Mouse (Mus musculus): ENCODE results near the gene Fgfr2. TPM values are rescaled to one million over a fixed set of nuclear protein-coding genes. Genes with fewer than 3 reads are reported as not detected.
A peak's percentile ranks its signal among the peaks of the same experiment; 100 is the strongest.

Fgfr2 gene
- polyA plus RNA-seq, 1 experiment from 2014 or later, result 81.1 TPM

DNA sequence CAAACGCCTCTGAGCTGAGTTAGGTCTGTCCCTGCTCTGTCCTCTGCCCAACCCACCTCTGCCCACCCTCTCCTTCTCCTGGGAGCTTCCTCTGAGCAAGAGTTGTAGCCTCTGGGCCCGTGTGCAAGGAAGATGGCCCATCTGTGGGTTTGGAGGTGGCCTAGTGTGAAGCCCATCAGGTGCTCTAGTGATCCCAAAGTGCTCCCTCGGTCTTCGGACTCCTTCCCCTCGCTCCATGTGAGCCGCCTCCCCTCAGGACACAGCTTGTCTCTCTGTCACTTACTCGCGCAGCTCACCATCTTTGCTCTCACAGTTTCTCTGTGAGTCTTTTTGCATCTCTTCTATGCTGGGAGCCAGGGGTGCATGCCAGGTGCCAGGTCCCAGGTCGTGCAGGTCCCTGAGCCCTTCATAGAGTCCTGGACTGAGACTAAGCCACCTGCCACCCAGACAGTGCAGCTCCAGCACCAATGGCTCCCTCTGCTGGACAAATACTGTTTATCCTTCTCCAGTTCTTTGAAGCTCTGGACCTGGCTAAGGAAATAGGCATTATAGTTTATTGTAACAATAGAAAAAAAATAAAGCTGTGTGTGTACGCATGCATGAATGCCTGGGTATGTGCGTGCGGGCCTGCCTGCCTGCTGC lies 484.6 kb downstream of the Fgfr2 start:
- Histone ChIP-seq H3K4me2 (replicated peaks) (no peak overlapping the region), H3K4me3 (no peak overlapping the region), H3K9me3 (replicated peaks) (no peaks in the 10 kb centered on the region), H3K27ac (no peak overlapping the region), H3K4me1 (peaks cover 15% of the 10 kb centered on the region), H3K36me3 (no peaks in the 10 kb centered on the region), H3K27me3 (peaks cover 9% of the 10 kb centered on the region; the same call in 1 of the 2 replicates), H3K9ac (no peak overlapping the region)
- 63% methylated on average over 12 of the region's 12 CpGs for WGBS
- peak; percentile 77 for ATAC-seq (ENCODE audit: low FRiP score)

DNA sequence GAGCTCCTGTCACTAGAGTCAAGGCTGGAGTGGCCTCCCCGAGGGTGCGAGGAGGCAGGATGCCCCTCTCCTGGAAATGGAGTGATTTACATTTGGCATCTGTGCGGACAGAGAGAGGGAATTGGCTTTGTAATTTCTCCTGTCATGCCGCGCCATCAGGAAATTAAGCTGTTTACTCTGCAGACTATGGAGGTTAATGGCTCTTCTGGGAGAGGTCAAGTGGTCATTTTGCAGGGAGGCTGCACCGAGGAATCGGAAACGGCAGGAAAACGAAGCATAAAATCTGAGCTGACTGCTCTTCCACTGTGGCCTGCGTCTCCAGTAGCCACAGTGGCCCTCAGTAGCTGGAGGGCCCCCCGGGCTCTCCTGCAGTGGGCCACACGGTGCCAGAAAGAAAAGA lies 485.9 kb downstream of the Fgfr2 start:
- Histone ChIP-seq H3K4me3 (no peak overlapping the region), H3K27me3 (peaks cover 9% of the 10 kb centered on the region; the same call in 1 of the 2 replicates), H3K9ac (no peak overlapping the region), H3K27ac (no peak overlapping the region), H3K4me2 (replicated peaks) (no peak overlapping the region), H3K36me3 (no peaks in the 10 kb centered on the region), H3K9me3 (replicated peaks) (no peaks in the 10 kb centered on the region), H3K4me1 (peaks cover 15% of the 10 kb centered on the region)
- WGBS, result 31% methylated on average over 12 of the region's 12 CpGs
- no peak for ATAC-seq (ENCODE audit: low FRiP score)

DNA sequence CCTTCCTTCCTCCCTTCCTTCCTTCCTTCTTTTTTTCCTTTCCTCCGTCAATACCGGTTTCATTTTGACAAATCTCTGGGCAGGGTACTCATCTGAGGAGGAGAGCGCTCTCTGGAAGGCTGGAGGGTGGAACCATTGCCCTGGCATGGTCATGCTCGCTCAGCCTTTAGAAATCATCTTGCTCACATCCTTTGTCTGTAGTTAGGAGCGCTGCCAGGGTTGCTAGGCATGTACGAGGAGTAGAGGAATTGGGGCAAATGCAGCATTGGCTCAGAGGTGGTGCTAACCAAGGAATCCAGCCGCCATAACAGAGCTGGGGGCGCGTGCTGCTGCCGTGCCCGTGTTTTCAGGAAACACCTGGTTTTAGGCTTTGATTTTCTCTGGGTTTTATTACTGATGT lies 491.8 kb downstream of the Fgfr2 start:
- no peak for ATAC-seq (ENCODE audit: low FRiP score)
- no peak overlapping the region for H3K9ac ChIP-seq
- H3K4me1 ChIP-seq, result no peaks in the 10 kb centered on the region
- WGBS, result 73% methylated on average over 11 of the region's 11 CpGs
- no peak overlapping the region for H3K4me3 ChIP-seq
- no peaks in the 10 kb centered on the region for H3K36me3 ChIP-seq
- H3K9me3 ChIP-seq (replicated peaks), result no peaks in the 10 kb centered on the region
- H3K4me2 ChIP-seq (replicated peaks), result no peak overlapping the region
- H3K27me3 ChIP-seq, result peaks cover 8% of the 10 kb centered on the region
- H3K27ac ChIP-seq, result no peak overlapping the region

DNA sequence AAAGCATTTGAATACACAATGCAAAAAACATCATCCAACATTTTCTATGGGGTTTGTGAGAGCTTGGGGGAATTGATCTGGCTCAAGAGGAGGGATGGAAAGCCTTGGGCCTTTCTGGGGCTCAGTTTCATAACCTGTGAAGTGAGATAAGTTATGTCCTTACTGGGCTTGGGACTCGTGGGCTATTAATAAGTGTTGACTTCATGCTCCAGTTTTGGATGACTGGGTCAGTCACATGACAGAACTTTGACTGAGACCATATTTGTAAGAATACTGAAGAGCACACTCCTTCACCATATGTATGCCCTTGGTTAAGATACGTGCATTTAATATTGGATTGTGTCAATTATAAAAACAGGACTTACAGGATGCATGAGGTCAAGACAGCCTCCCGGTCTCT lies 495.7 kb downstream of the Fgfr2 start:
- 82% methylated on average over 3 of the region's 3 CpGs for WGBS
- no peak for ATAC-seq (ENCODE audit: low FRiP score)
- H3K9me3 ChIP-seq (replicated peaks), result no peaks in the 10 kb centered on the region
- H3K4me2 ChIP-seq (replicated peaks), result no peak overlapping the region
- no peak overlapping the region for H3K9ac ChIP-seq
- H3K4me1 ChIP-seq, result no peaks in the 10 kb centered on the region
- H3K27me3 ChIP-seq, result peaks cover 2% of the 10 kb centered on the region; the same call in 1 of the 2 replicates
- no peak overlapping the region for H3K27ac ChIP-seq
- H3K4me3 ChIP-seq, result no peak overlapping the region
- H3K36me3 ChIP-seq, result no peaks in the 10 kb centered on the region

GRCm38 (mm10) chr7:132626174-132626573 lies 497.0 kb downstream of the Fgfr2 start:
- Histone ChIP-seq H3K9me3 (replicated peaks) (no peaks in the 10 kb centered on the region), H3K4me1 (no peaks in the 10 kb centered on the region), H3K27ac (no peak overlapping the region), H3K36me3 (no peaks in the 10 kb centered on the region), H3K27me3 (peaks cover 2% of the 10 kb centered on the region; the same call in 1 of the 2 replicates), H3K4me3 (no peak overlapping the region), H3K4me2 (replicated peaks) (no peak overlapping the region), H3K9ac (no peak overlapping the region)
- 51% methylated on average over 4 of the region's 4 CpGs for WGBS
- no peak for ATAC-seq (ENCODE audit: low FRiP score)

DNA sequence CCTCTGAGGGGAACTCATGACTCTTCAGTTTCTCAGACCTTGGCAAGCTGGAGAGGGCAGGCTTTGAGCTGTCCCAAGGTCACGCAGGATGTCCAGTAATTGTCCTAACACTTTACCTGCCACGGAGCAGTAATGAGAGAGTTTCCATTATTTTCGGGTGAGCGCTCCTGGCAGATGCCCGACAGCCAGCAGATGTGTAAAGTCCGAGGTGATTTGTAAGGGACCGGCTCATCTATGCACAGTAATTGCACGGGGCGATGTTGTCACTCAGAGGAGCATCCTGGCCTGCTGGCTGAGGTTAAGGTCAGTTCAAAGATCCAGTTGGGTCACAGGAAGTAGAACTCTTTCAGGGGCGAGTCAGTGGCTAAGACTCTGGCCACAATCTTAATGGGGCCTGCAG lies 499.0 kb downstream of the Fgfr2 start:
- no peak overlapping the region for H3K9ac ChIP-seq
- 70% methylated on average over 10 of the region's 10 CpGs for WGBS
- no peak overlapping the region for H3K4me3 ChIP-seq
- H3K4me2 ChIP-seq (replicated peaks), result no peak overlapping the region
- H3K4me1 ChIP-seq, result no peaks in the 10 kb centered on the region
- H3K27me3 ChIP-seq, result peaks cover 4% of the 10 kb centered on the region; the same call in 1 of the 2 replicates
- H3K9me3 ChIP-seq (replicated peaks), result no peaks in the 10 kb centered on the region
- ATAC-seq (ENCODE audit: low FRiP score), result no peak
- no peaks in the 10 kb centered on the region for H3K36me3 ChIP-seq
- no peak overlapping the region for H3K27ac ChIP-seq

DNA sequence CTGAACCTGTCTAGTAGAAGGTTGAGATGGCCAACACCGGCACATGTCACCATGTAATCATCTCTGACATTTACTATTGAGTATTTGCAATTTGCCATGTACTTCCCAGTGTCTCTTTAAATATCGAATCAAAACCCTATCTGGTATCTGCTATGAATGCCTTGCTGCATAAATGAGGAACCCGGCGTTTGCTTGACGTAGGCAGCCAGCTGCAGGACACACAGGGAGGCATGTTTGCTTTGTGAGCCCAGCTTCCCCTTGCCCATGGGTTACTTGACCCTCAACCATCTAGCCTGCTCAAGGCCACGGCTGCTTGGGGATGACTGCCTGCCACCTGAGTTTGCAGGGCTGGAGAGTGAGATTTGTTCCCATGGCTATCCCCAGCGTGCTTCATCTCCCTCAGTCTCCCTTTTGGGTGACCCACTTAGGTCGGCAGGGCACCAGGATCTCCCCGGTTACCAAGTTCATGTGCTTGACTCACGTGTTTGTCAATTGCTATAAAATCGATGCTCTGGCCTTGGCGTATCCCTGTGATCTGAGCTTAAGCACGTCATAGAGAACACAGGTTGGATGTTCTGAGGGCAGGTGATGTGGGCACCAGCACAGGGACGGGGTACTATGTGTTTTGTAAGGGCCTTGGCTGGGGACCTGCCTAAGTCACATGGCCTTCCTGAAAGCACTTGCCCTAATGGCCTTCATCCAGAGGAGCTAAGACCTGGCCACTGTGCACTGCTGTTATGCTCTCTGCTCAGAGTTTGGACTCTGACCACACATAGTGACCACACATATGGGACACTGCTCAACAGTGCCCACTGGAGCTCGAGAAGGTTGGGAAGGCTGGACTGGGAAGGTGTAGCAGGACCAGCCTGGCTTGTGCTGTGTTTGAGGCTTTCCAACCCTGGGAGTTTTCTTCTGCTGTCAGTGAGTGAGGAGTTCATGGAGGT lies 502.9 kb downstream of the Fgfr2 start:
- H3K27me3 ChIP-seq, result peaks cover 7% of the 10 kb centered on the region; the same call in 1 of the 2 replicates
- no peak overlapping the region for H3K4me2 ChIP-seq (replicated peaks)
- H3K36me3 ChIP-seq, result no peaks in the 10 kb centered on the region
- no peak overlapping the region for H3K9ac ChIP-seq
- no peak for ATAC-seq (ENCODE audit: low FRiP score)
- H3K9me3 ChIP-seq (replicated peaks), result no peaks in the 10 kb centered on the region
- WGBS, result 90% methylated on average over 15 of the region's 15 CpGs
- H3K27ac ChIP-seq, result no peak overlapping the region
- H3K4me3 ChIP-seq, result no peak overlapping the region
- H3K4me1 ChIP-seq, result peaks cover 11% of the 10 kb centered on the region

- Histone ChIP-seq H3K4me2 (replicated peaks) (no peak overlapping the region), H3K4me1 (peaks cover 12% of the 10 kb centered on the region), H3K27me3 (peaks cover 10% of the 10 kb centered on the region), H3K9me3 (replicated peaks) (no peaks in the 10 kb centered on the region), H3K36me3 (no peaks in the 10 kb centered on the region), H3K27ac (no peak overlapping the region), H3K4me3 (no peak overlapping the region), H3K9ac (no peak overlapping the region)
- no peak for ATAC-seq (ENCODE audit: low FRiP score)
- 91% methylated on average over 8 of the region's 8 CpGs for WGBS
Measured at GRCm38 (mm10) chr7:132619549-132619948, 503.6 kb downstream of the Fgfr2 start.

DNA sequence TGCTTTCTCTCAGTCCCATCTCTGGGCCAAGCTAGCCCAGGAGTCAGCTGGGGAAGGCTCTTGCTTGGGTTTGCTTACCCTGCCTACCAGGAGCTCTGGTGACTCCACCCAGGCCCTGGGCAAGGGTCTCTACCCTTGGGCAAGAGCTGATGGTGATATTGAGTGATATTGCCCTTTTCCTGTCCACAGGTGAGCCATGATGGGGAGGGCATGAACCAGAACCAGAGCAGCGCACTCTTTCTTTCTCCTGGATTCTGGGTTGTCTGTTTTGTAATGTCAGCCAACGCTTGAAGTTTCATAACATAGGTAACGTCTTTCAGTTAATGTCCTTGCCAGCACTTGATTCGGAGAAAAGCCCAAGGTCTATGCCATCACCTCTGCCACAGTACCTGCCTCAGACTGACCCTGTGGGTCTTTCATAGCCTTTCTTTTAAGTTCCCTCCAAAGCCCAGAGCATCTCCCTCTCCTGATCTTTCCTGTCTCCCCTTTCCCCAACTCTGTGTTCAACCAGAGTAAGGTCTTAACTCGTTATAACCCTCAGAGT lies 506.1 kb downstream of the Fgfr2 start:
- ATAC-seq (ENCODE audit: low FRiP score), result no peak

GRCm38 (mm10) chr7:132616391-132616790 lies 506.8 kb downstream of the Fgfr2 start:
- Histone ChIP-seq H3K4me2 (replicated peaks) (no peak overlapping the region), H3K9me3 (replicated peaks) (no peaks in the 10 kb centered on the region), H3K4me1 (peaks cover 12% of the 10 kb centered on the region), H3K9ac (no peak overlapping the region), H3K27ac (no peak overlapping the region), H3K4me3 (no peak overlapping the region), H3K36me3 (no peaks in the 10 kb centered on the region), H3K27me3 (peaks cover 11% of the 10 kb centered on the region)
- 10% methylated on average over 6 of the region's 6 CpGs for WGBS
- ATAC-seq (ENCODE audit: low FRiP score), result no peak

More for the DNA sequence above, 506.1 kb downstream of the Fgfr2 start:
- Histone ChIP-seq H3K4me2 (replicated peaks) (no peak overlapping the region), H3K27me3 (peaks cover 11% of the 10 kb centered on the region), H3K4me1 (peaks cover 12% of the 10 kb centered on the region), H3K9me3 (replicated peaks) (no peaks in the 10 kb centered on the region), H3K4me3 (no peak overlapping the region), H3K9ac (no peak overlapping the region), H3K27ac (no peak overlapping the region), H3K36me3 (no peaks in the 10 kb centered on the region)
- 84% methylated on average over 5 of the region's 5 CpGs for WGBS

DNA sequence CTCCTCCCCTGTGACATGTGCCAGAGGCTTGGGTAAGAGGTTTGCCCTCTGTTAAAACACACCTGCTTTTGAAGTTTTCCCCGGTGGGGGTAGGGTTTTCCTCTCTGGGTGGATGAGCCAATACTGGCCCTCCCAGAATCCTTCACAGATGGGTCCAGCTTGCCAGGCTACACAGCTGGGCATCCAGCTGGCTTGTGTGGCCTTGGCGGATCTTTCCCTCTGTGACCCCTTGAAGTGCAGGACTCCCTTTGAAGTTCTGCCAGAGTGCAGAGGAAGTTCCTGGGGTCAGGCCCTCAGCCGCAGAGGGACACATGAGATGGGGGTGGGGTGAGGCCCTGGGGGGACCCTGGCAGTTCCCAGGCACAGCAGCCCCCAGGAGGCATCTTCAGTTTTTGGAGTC lies 507.8 kb downstream of the Fgfr2 start:
- WGBS, result 1% methylated on average over 3 of the region's 3 CpGs
- Histone ChIP-seq H3K9ac (no peak overlapping the region), H3K36me3 (no peaks in the 10 kb centered on the region), H3K9me3 (replicated peaks) (no peaks in the 10 kb centered on the region), H3K27ac (no peak overlapping the region), H3K4me2 (replicated peaks) (no peak overlapping the region), H3K4me1 (peaks cover 14% of the 10 kb centered on the region), H3K27me3 (peaks cover 7% of the 10 kb centered on the region), H3K4me3 (no peak overlapping the region)
- ATAC-seq (ENCODE audit: low FRiP score), result no peak

- ATAC-seq (ENCODE audit: low FRiP score), result no peak
- Histone ChIP-seq H3K27me3 (peaks cover 15% of the 10 kb centered on the region), H3K4me2 (replicated peaks) (no peak overlapping the region), H3K9ac (no peak overlapping the region), H3K27ac (no peak overlapping the region), H3K9me3 (replicated peaks) (no peaks in the 10 kb centered on the region), H3K4me1 (peaks cover 16% of the 10 kb centered on the region), H3K36me3 (no peaks in the 10 kb centered on the region), H3K4me3 (no peak overlapping the region)
- WGBS, result 97% methylated on average over 8 of the region's 8 CpGs
Measured at GRCm38 (mm10) chr7:132611530-132611929, 511.6 kb downstream of the Fgfr2 start.

Data from hindbrain, embryonic 12.5 days (tissue).